Mouse (Mus musculus) liver, embryonic 12.5 days (tissue): ENCODE measurements around the gene Tbpl1. TPM values are rescaled to one million over a fixed set of nuclear protein-coding genes. Genes with fewer than 3 reads are reported as not detected.

Source experiments
- ATAC-seq: fragments of 200-750 bp; cut with Nextera tagmentation; 2 replicates; pipeline ENCODE4 v1.8.0; 2017; ENCODE audit warnings: moderate number of reproducible peaks, mild to moderate bottlenecking, moderate library complexity
- H3K27ac ChIP-seq: fragments of 300-500 bp; sonication (generic); 2 replicates; pipeline ENCODE4 v1.5.1; 2016; ENCODE audit warnings: mild to moderate bottlenecking
- H3K27me3 ChIP-seq: fragments of 300-500 bp; sonication (generic); replicated peaks from 2 replicates; pipeline ENCODE4 v1.6.1; 2016; ENCODE audit warnings: mild to moderate bottlenecking, moderate library complexity
- H3K36me3 ChIP-seq: fragments of 300-500 bp; sonication (generic); 2 replicates; pipeline ENCODE4 v1.6.1; 2016; ENCODE audit warnings: mild to moderate bottlenecking, moderate library complexity
- H3K4me1 ChIP-seq: fragments of 300-500 bp; sonication (generic); 2 replicates; pipeline ENCODE4 v1.6.1; 2016
- H3K4me2 ChIP-seq: fragments of 300-500 bp; sonication (generic); 2 replicates; pipeline ENCODE4 v1.6.1; 2016; ENCODE audit warnings: mild to moderate bottlenecking, moderate library complexity
- H3K4me3 ChIP-seq: fragments of 300-500 bp; sonication (generic); 2 replicates; pipeline ENCODE4 v1.5.1; 2016; ENCODE audit warnings: mild to moderate bottlenecking, moderate library complexity
- H3K9ac ChIP-seq: fragments of 300-500 bp; sonication (generic); 2 replicates; pipeline ENCODE4 v1.6.1; 2016; ENCODE audit warnings: mild to moderate bottlenecking, moderate library complexity
- H3K9me3 ChIP-seq: fragments of 300-500 bp; sonication (generic); replicated peaks from 2 replicates; pipeline ENCODE4 v1.6.1; 2016; ENCODE audit warnings: mild to moderate bottlenecking, moderate library complexity
- WGBS: fragments of 180-500 bp; shearing (Covaris S2); methylation state at CpG from one replicate; pipeline ENCODE4 v1.1.7; 2016; ENCODE audit not compliant: insufficient replicate concordance; 5-methylcytosine and 5-hydroxymethylcytosine counted together
- polyA plus RNA-seq: library from polyadenylated mRNA; unstranded; fragments of >200 nt; fragmentation: Nextera tagmentation; extraction: Ambion mirVana; gene quantifications from 2 replicates; pipeline ENCODE4 v1.2.1, GENCODE M21; 2016

The Tbpl1 gene
- polyA plus RNA-seq = 34.4 and 34.7 TPM in 2 replicates

GRCm38 (mm10) chr10:22731272-22732093 lies at the start of gene Tbpl1:
Gene Tbpl1, minus strand, starts transcription at chr10:22731938.
- H3K9me3 ChIP-seq = no peaks in the 10 kb centered on the region
- peaks cover 42% of the 10 kb centered on the region for H3K4me1 ChIP-seq
- H3K4me2 ChIP-seq = peak within 1 kb of the TSS; percentile 94
- under 1% methylated on average over 77 of the region's 77 CpGs for WGBS
- H3K9ac ChIP-seq = peak within 1 kb of the TSS; percentile 91
- peak within 1 kb of the TSS; percentile 94 for H3K4me3 ChIP-seq
- no peaks in the 10 kb centered on the region for H3K36me3 ChIP-seq
- ATAC-seq = peak; percentile 96
- H3K27me3 ChIP-seq = no peaks in the 10 kb centered on the region
- peak within 1 kb of the TSS; percentile 91 for H3K27ac ChIP-seq

GRCm38 (mm10) chr10:22781466-22781865 lies 49.7 kb upstream of the Tbpl1 start:
- H3K4me1 ChIP-seq = no peaks in the 10 kb centered on the region
- H3K27me3 ChIP-seq = no peaks in the 10 kb centered on the region
- no peak overlapping the region for H3K4me2 ChIP-seq
- H3K9me3 ChIP-seq = no peaks in the 10 kb centered on the region
- no peak overlapping the region for H3K27ac ChIP-seq
- no peak overlapping the region for H3K9ac ChIP-seq
- WGBS = 17% methylated on average over 4 of the region's 4 CpGs
- ATAC-seq = no peak
- no peak overlapping the region for H3K4me3 ChIP-seq
- H3K36me3 ChIP-seq = no peaks in the 10 kb centered on the region

- Histone ChIP-seq H3K4me1 (no peaks in the 10 kb centered on the region), H3K4me3 (no peak overlapping the region), H3K9me3 (no peaks in the 10 kb centered on the region), H3K36me3 (no peaks in the 10 kb centered on the region), H3K4me2 (no peak overlapping the region), H3K27ac (no peak overlapping the region), H3K27me3 (no peaks in the 10 kb centered on the region), H3K9ac (no peak overlapping the region)
- ATAC-seq = no peak
- WGBS = 14% methylated on average over 5 of the region's 5 CpGs
Measured at GRCm38 (mm10) chr10:22777939-22778338, 46.2 kb upstream of the Tbpl1 start.

GRCm38 (mm10) chr10:22776007-22776698 lies 44.4 kb upstream of the Tbpl1 start:
- 8% methylated on average over 7 of the region's 7 CpGs for WGBS
- no peaks in the 10 kb centered on the region for H3K36me3 ChIP-seq
- no peak for ATAC-seq

GRCm38 (mm10) chr10:22775456-22775855 lies 43.7 kb upstream of the Tbpl1 start:
- Histone ChIP-seq H3K4me3 (no peak overlapping the region), H3K27ac (no peak overlapping the region), H3K4me2 (no peak overlapping the region), H3K36me3 (no peaks in the 10 kb centered on the region), H3K27me3 (no peaks in the 10 kb centered on the region), H3K9me3 (no peaks in the 10 kb centered on the region), H3K9ac (no peak overlapping the region), H3K4me1 (no peaks in the 10 kb centered on the region)
- 66% methylated on average over 2 of the region's 2 CpGs for WGBS
- no peak for ATAC-seq

More at GRCm38 (mm10) chr10:22776007-22776698, 44.4 kb upstream of the Tbpl1 start:
- no peak overlapping the region for H3K4me2 ChIP-seq
- no peak overlapping the region for H3K4me3 ChIP-seq
- H3K4me1 ChIP-seq = no peaks in the 10 kb centered on the region
- no peak overlapping the region for H3K27ac ChIP-seq
- no peak overlapping the region for H3K9ac ChIP-seq
- no peaks in the 10 kb centered on the region for H3K27me3 ChIP-seq
- no peaks in the 10 kb centered on the region for H3K9me3 ChIP-seq

GRCm38 (mm10) chr10:22774626-22775025 lies 42.9 kb upstream of the Tbpl1 start:
- WGBS = 58% methylated on average over 3 of the region's 3 CpGs
- no peaks in the 10 kb centered on the region for H3K9me3 ChIP-seq
- no peak for ATAC-seq

GRCm38 (mm10) chr10:22754240-22754639 lies 22.5 kb upstream of the Tbpl1 start:
- Histone ChIP-seq H3K27me3 (no peaks in the 10 kb centered on the region), H3K9ac (no peak overlapping the region), H3K4me1 (no peaks in the 10 kb centered on the region), H3K36me3 (no peaks in the 10 kb centered on the region), H3K4me2 (no peak overlapping the region), H3K27ac (no peak overlapping the region), H3K9me3 (no peaks in the 10 kb centered on the region), H3K4me3 (no peak overlapping the region)
- 85% methylated on average over 1 of the region's 1 CpGs for WGBS
- ATAC-seq = no peak

More at GRCm38 (mm10) chr10:22774626-22775025, 42.9 kb upstream of the Tbpl1 start:
- Histone ChIP-seq H3K4me1 (no peaks in the 10 kb centered on the region), H3K27me3 (no peaks in the 10 kb centered on the region), H3K4me2 (no peak overlapping the region), H3K27ac (no peak overlapping the region), H3K36me3 (no peaks in the 10 kb centered on the region), H3K4me3 (no peak overlapping the region), H3K9ac (no peak overlapping the region)

GRCm38 (mm10) chr10:22751175-22751682 lies 19.5 kb upstream of the Tbpl1 start:
- Histone ChIP-seq H3K36me3 (no peaks in the 10 kb centered on the region), H3K27me3 (no peaks in the 10 kb centered on the region), H3K4me1 (no peaks in the 10 kb centered on the region), H3K27ac (no peak overlapping the region), H3K9me3 (no peaks in the 10 kb centered on the region), H3K9ac (no peak overlapping the region), H3K4me3 (no peak overlapping the region), H3K4me2 (no peak overlapping the region)
- ATAC-seq = no peak
- WGBS = 29% methylated on average over 5 of the region's 5 CpGs

GRCm38 (mm10) chr10:22746334-22747322 lies 14.9 kb upstream of the Tbpl1 start:
- H3K27ac ChIP-seq = no peak overlapping the region
- WGBS = 52% methylated on average over 13 of the region's 13 CpGs
- H3K36me3 ChIP-seq = no peaks in the 10 kb centered on the region
- H3K4me2 ChIP-seq = no peak overlapping the region
- no peaks in the 10 kb centered on the region for H3K9me3 ChIP-seq
- no peak for ATAC-seq
- H3K4me1 ChIP-seq = no peaks in the 10 kb centered on the region
- H3K4me3 ChIP-seq = no peak overlapping the region
- H3K9ac ChIP-seq = no peak overlapping the region
- H3K27me3 ChIP-seq = no peaks in the 10 kb centered on the region

GRCm38 (mm10) chr10:22745922-22746321 lies 14.2 kb upstream of the Tbpl1 start:
- no peaks in the 10 kb centered on the region for H3K4me1 ChIP-seq
- H3K27me3 ChIP-seq = no peaks in the 10 kb centered on the region
- 55% methylated on average over 7 of the region's 7 CpGs for WGBS
- no peak overlapping the region for H3K27ac ChIP-seq
- H3K9ac ChIP-seq = no peak overlapping the region
- H3K4me2 ChIP-seq = no peak overlapping the region
- H3K4me3 ChIP-seq = no peak overlapping the region
- H3K9me3 ChIP-seq = no peaks in the 10 kb centered on the region
- no peak for ATAC-seq
- no peaks in the 10 kb centered on the region for H3K36me3 ChIP-seq

- no peak for ATAC-seq
- Histone ChIP-seq H3K27ac (peak overlapping the region; percentile 91), H3K9me3 (no peaks in the 10 kb centered on the region), H3K9ac (peak overlapping the region; percentile 91), H3K4me1 (peaks cover 35% of the 10 kb centered on the region), H3K4me2 (peak overlapping the region; percentile 94), H3K27me3 (no peaks in the 10 kb centered on the region), H3K36me3 (no peaks in the 10 kb centered on the region), H3K4me3 (peak overlapping the region; percentile 94)
- WGBS = 21% methylated on average over 10 of the region's 10 CpGs
Measured at GRCm38 (mm10) chr10:22732181-22732580, 443 bp upstream of the Tbpl1 start.
